Mouse (Mus musculus): ENCODE results near the gene Rpl22. TPM values are rescaled to one million over a fixed set of nuclear protein-coding genes. Genes with fewer than 3 reads are reported as not detected.

Gene Rpl22
- 100 to 1,000 TPM; 276 to 293 TPM for total RNA-seq (2021)

- intact Hi-C loops (cut with DNase I): loop anchor here (2.0 to 5.0 kb wide), 2 partner anchors 27 to 152 kb away; partner anchors contain the start of genes Kcnab2 and Nphp4
- peak; percentile 90 for DNase-seq
Observed at GRCm38 (mm10) chr4:152325574-152326411, at the start of gene Rpl22. TSS of gene Rpl22 (plus strand) at chr4:152325742.

- intact Hi-C loops (cut with DNase I): no loop called here
- DNase-seq: no peak
Observed at GRCm38 (mm10) chr4:152276389-152277347, 48.9 kb upstream of the Rpl22 start.

GRCm38 (mm10) chr4:152277916-152278315 is 47.6 kb upstream of the Rpl22 start:
- intact Hi-C loops (cut with DNase I): no loop called here
- no peak for DNase-seq

- intact Hi-C loops (cut with DNase I): no loop called here
- no peak for DNase-seq
Observed at GRCm38 (mm10) chr4:152278986-152279385, 46.6 kb upstream of the Rpl22 start.

- intact Hi-C loops (cut with DNase I): no loop called here
- no peak for DNase-seq
Observed at GRCm38 (mm10) chr4:152281601-152282000, 43.9 kb upstream of the Rpl22 start.

- intact Hi-C loops (cut with DNase I): no loop called here
- no peak for DNase-seq
Observed at GRCm38 (mm10) chr4:152282721-152283120, 42.8 kb upstream of the Rpl22 start.

- intact Hi-C loops (cut with DNase I): no loop called here
Observed at GRCm38 (mm10) chr4:152283186-152283950, 42.2 kb upstream of the Rpl22 start.

GRCm38 (mm10) chr4:152285505-152285904 is 40.0 kb upstream of the Rpl22 start:
- intact Hi-C loops (cut with DNase I): loop anchor here (1.0 kb wide), 2 partner anchors 71 to 113 kb away; no protein-coding TSS in a partner anchor
- DNase-seq: peak; percentile 66 to 75

More at GRCm38 (mm10) chr4:152283186-152283950, 42.2 kb upstream of the Rpl22 start:
- DNase-seq: peak; percentile 85 to 87

- intact Hi-C loops (cut with DNase I): no loop called here
Observed at GRCm38 (mm10) chr4:152286183-152286582, 39.4 kb upstream of the Rpl22 start.

GRCm38 (mm10) chr4:152286887-152287286 is 38.7 kb upstream of the Rpl22 start:
- DNase-seq: peak; percentile 70 to 74
- intact Hi-C loops (cut with DNase I): no loop called here

More at GRCm38 (mm10) chr4:152286183-152286582, 39.4 kb upstream of the Rpl22 start:
- no peak for DNase-seq

GRCm38 (mm10) chr4:152287317-152288120 is 38.0 kb upstream of the Rpl22 start:
- no peak for DNase-seq
- intact Hi-C loops (cut with DNase I): no loop called here

- intact Hi-C loops (cut with DNase I): no loop called here
- DNase-seq: no peak
Observed at GRCm38 (mm10) chr4:152288398-152288945, 37.1 kb upstream of the Rpl22 start.

- DNase-seq: no peak
- intact Hi-C loops (cut with DNase I): no loop called here
Observed at GRCm38 (mm10) chr4:152290385-152290784, 35.2 kb upstream of the Rpl22 start.

- intact Hi-C loops (cut with DNase I): no loop called here
- DNase-seq: no peak
Observed at GRCm38 (mm10) chr4:152290991-152291390, 34.6 kb upstream of the Rpl22 start.

- intact Hi-C loops (cut with DNase I): no loop called here
- no peak for DNase-seq
Observed at GRCm38 (mm10) chr4:152291562-152291961, 34.0 kb upstream of the Rpl22 start, which contains the start of gene Hes3. TSS of gene Hes3 (minus strand) at chr4:152291662.

- no peak for DNase-seq
- intact Hi-C loops (cut with DNase I): no loop called here
Observed at GRCm38 (mm10) chr4:152292102-152292765, 33.3 kb upstream of the Rpl22 start.

GRCm38 (mm10) chr4:152294188-152294929 is 31.2 kb upstream of the Rpl22 start:
- DNase-seq: no peak
- intact Hi-C loops (cut with DNase I): no loop called here

- no peak for DNase-seq
- intact Hi-C loops (cut with DNase I): no loop called here
Observed at GRCm38 (mm10) chr4:152295916-152296315, 29.6 kb upstream of the Rpl22 start.

Data from heart, postnatal 36 days (tissue).